Mouse (Mus musculus) thymus, adult 2 months (tissue): Measurements from ENCODE around the gene Elob. TPM values are rescaled to one million over a fixed set of nuclear protein-coding genes. Genes with fewer than 3 reads are reported as not detected.
A peak's percentile ranks its signal among the peaks of the same experiment; 100 is the strongest.

Source experiments
- DNase-seq: peaks from one replicate; pipeline ENCODE4 v3.0.0; 2021
- H3K27ac ChIP-seq: fragments of 200-500 bp; 2 replicates; pipeline ENCODE4 v1.5.1; 2012; ENCODE audit warnings: low read length, control low read depth; ENCODE audit not compliant: control insufficient read depth, insufficient read depth
- H3K27me3 ChIP-seq: fragments of 200-500 bp; 2 replicates; pipeline ENCODE4 v1.6.1; 2012; ENCODE audit warnings: mild to moderate bottlenecking, low read length, moderate library complexity, mixed read lengths; ENCODE audit not compliant: control insufficient read depth, insufficient read depth
- H3K36me3 ChIP-seq: fragments of 200-500 bp; 2 replicates; pipeline ENCODE4 v1.6.1; 2012; ENCODE audit warnings: mild to moderate bottlenecking, low read length, moderate library complexity; ENCODE audit not compliant: control insufficient read depth, insufficient read depth
- H3K4me1 ChIP-seq: fragments of 200-500 bp; replicated peaks from 2 replicates; pipeline ENCODE4 v1.6.1; 2012; ENCODE audit warnings: low read length; ENCODE audit not compliant: control insufficient read depth, insufficient read depth
- H3K4me3 ChIP-seq: fragments of 200-500 bp; 2 replicates; pipeline ENCODE4 v1.5.1; 2012; ENCODE audit warnings: mild to moderate bottlenecking, low read length, control low read depth, moderate library complexity; ENCODE audit not compliant: control insufficient read depth, insufficient read depth
- CTCF ChIP-seq: fragments of 200-500 bp; IDR thresholded peaks from 2 replicates; pipeline ENCODE4 v1.5.1; 2012; ENCODE audit warnings: mild to moderate bottlenecking, control low read depth, low read length, moderate library complexity, borderline replicate concordance; ENCODE audit not compliant: control insufficient read depth, poor library complexity, insufficient read depth; ENCODE audit errors: extremely low read depth
- POLR2A ChIP-seq: fragments of 200-500 bp; IDR thresholded peaks from 2 replicates; pipeline ENCODE4 v1.6.1; 2012; ENCODE audit warnings: mild to moderate bottlenecking, low read length, control low read depth, moderate library complexity; ENCODE audit not compliant: control insufficient read depth, poor library complexity, insufficient read depth; ENCODE audit errors: extremely low read depth
- WGBS: fragments of 180-500 bp; shearing (Covaris S2); methylation state at CpG from one replicate; pipeline ENCODE4 v1.1.7; 2018; 5-methylcytosine and 5-hydroxymethylcytosine counted together
- polyA plus RNA-seq: library from polyadenylated mRNA; depleted of rRNA; stranded (reverse); fragments of >200 nt; gene quantifications from 2 replicates; pipeline ENCODE4 v1.2.3, GENCODE M21; 2012

Elob gene
- polyA plus RNA-seq, 1 experiment, result 815 TPM

DNA sequence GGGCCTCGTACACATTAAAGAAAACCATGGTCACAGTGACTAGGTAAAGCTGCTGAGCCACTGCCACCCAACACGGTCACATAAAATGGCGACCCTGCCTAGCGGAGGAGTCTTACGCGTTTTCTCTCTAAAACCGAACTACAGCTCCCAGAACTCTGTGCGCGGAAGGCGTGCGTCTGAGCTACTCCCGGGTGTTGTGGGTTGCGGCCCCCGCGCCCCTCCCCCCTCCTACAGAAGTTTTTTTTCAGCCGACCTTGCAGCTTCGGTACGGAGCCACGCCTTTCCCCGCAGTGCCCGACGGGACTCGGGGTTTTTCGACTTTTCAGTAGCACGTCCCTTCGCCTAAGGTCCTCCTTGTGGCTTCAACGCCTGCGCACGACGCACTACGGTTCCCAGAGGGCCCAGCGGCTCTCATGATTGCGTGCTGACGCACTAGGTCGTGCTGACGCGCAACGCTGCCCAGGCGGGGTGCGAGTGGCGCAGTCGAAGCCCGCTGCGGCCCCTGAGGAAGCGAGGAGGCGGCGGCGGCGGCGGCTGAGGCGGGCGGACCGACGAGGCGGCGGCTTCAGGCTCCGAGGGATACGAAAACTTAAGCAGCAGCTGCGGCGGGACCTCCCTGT, 26.1 kb downstream of the Elob start:
- 0 out of 2 replicates have a peak, but pooled peaks have one; percentile 12 for TF ChIP-seq CTCF
- peak; percentile 94 for TF ChIP-seq POLR2A
- H3K4me1 ChIP-seq, result peaks cover 12% of the 10 kb centered on the region
- under 1% methylated on average over 60 of the region's 60 CpGs for WGBS
- peak overlapping the region; percentile 64 for H3K27ac ChIP-seq
- no peaks in the 10 kb centered on the region for H3K27me3 ChIP-seq
- DNase-seq, result peak; percentile 96
- H3K36me3 ChIP-seq, result peaks cover 4% of the 10 kb centered on the region
- peak overlapping the region; percentile 82 for H3K4me3 ChIP-seq

DNA sequence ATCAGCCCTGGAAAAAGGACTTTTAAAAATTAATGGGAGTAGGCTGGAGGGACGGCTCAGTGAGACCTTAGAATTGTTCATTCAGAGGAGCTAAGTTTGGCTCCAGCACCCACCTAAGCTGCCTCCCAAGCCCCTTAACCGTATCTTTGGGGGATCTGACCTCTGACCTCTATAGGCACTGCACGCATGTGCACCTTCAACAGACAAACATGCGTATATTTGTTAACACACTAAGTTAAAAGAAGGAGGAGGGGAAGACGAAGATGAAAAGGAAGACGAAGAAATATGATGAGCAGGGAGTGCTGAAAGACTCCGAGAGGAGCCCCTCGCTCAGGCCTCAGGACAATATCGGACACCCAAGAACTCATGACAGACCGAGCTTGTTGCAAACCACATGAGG, 27.3 kb downstream of the Elob start:
- H3K36me3 ChIP-seq, result no peaks in the 10 kb centered on the region
- H3K27me3 ChIP-seq, result no peaks in the 10 kb centered on the region
- no peak overlapping the region for H3K27ac ChIP-seq
- no peak for DNase-seq
- H3K4me3 ChIP-seq, result no peak overlapping the region
- 96% methylated on average over 10 of the region's 10 CpGs for WGBS
- TF ChIP-seq POLR2A (no peak), CTCF (no peak)
- peaks cover 7% of the 10 kb centered on the region for H3K4me1 ChIP-seq

DNA sequence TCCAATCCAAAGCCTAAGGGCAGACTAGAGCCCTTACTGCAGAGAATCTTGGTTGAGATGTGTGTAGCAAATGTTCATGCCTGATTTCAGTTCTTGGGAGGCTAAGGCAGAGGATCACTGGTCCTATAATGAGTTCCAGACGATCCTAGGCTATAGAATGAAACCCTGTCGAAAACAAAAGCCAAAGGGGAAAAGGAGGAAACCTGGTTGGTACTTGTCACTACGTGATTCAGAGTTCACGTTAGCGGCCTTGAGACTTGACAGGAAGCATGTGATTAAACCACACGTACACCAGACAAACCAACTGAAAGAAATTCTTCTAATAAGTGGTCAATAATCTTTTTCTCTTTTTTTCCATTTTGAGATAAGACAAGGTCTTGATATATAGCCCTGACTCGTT, 31.6 kb downstream of the Elob start:
- no peak for DNase-seq
- H3K27me3 ChIP-seq, result no peaks in the 10 kb centered on the region
- TF ChIP-seq POLR2A, result no peak
- TF ChIP-seq CTCF, result no peak
- H3K4me3 ChIP-seq, result no peak overlapping the region
- WGBS, result 11% methylated on average over 7 of the region's 7 CpGs
- peaks cover 2% of the 10 kb centered on the region for H3K4me1 ChIP-seq
- H3K27ac ChIP-seq, result no peak overlapping the region
- H3K36me3 ChIP-seq, result no peaks in the 10 kb centered on the region

DNA sequence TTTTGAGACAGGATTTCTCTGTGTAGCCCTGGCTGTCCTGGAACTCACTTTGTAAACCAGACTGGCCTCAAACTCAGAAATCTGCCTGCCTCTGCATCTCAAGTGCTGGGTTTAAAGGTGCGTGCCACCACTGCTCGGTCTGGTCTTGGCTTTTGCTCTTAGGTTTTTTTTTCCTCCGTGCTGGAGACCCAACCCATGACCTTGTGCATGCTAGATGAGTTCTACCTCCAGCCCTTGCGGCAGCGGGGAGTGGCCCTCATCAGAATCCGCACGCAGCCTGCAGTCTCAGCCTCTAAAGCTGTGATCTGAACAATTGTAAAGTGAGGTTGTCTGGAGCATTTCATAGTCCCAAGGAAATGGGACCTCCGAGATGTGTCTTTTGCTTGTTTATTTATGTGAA, 33.6 kb downstream of the Elob start:
- WGBS, result 98% methylated on average over 8 of the region's 8 CpGs
- no peak overlapping the region for H3K4me3 ChIP-seq
- TF ChIP-seq CTCF (no peak), POLR2A (no peak)
- H3K27me3 ChIP-seq, result no peaks in the 10 kb centered on the region
- peaks cover 11% of the 10 kb centered on the region for H3K4me1 ChIP-seq
- DNase-seq, result no peak
- H3K36me3 ChIP-seq, result no peaks in the 10 kb centered on the region
- no peak overlapping the region for H3K27ac ChIP-seq

DNA sequence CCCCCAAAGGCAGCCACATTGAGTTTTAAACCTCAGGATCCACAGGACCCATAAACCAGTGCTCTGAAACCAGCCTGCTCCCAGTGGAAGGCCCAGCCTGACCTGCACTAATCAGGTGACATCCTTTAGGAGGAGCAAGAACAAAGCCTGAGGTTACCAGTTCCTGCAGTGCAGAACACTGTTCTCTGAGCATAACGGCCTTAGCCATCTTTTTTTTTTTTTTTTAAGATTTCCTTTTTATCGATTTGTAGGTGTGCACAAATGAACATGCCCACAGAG, 37.9 kb downstream of the Elob start:
- peak; percentile 29 for DNase-seq
- Histone ChIP-seq H3K4me1 (peaks cover 13% of the 10 kb centered on the region), H3K27me3 (no peaks in the 10 kb centered on the region), H3K36me3 (no peaks in the 10 kb centered on the region), H3K27ac (no peak overlapping the region), H3K4me3 (peak overlapping the region; percentile 83)
- WGBS, result 2% methylated on average over 2 of the region's 2 CpGs
- TF ChIP-seq CTCF (no peak), POLR2A (no peak)

DNA sequence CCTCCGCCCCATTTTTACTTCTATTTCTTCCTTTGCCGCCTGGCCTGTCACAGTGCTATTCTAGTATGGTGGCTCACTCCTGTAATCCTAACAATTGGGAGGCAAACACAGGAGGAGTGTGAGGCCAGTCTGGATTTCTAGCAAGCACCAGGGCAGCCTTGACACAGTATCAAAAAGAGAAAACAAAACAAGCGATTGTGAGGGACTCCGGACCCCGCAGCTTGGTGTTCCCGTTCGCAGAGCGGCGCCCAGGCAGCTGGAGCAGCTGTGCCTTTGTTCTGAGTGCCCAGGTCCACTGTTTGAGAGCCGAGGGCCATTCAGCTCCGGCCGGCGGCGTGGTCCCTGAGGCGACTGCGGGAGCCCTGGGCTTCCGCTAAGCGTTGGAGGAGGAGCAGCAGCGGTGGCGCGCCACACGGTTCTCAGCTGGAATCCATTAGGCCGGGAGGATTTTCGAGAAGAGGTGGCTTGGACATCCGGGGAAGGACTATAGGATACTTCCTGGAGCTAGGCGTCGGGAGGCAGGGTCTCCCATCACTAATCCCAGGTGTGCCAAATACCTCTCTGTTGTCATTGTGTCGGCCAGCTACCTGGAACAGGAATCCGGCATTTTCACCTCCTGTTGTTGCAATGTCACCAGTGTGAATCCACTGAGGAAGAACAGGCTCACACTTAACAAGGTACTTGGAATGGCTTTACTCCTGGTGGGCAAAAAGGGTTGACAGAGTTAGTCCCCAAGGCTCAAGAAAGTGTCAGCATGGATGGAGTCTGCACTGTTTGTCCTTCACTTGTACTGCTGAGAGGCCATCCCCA, 38.5 kb downstream of the Elob start, which contains the start of gene Srrm2:
Gene Srrm2 (plus strand): TSS at position 264 of the 810 bp plus-strand sequence.
- no peaks in the 10 kb centered on the region for H3K27me3 ChIP-seq
- peak; percentile 50 for DNase-seq

DNA sequence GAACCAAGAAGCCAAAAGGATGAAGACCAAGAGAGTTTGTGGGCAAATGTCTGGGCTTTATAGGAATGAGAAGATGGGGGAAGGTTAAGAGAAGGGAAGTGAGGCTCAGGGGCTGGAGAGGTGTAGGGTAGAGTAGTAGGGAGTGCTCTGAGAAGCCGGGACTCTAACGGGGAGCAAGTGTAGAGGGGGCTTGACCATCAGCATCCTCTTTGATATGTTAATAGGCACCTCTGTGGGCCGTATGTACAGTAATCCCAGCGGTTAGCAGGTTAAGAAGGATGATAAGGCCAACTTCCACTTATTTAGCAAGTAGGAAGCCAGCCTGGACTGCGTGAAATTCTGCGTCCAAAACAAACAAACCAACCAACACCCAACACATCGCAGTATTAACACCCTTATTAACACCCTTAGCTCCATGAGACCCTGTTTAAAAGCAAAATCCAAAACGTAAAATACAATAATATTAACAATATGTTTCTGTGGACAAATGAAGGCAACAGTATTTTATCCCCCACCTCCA, 39.1 kb downstream of the Elob start:
- peaks cover 21% of the 10 kb centered on the region for H3K4me1 ChIP-seq
- no peak for TF ChIP-seq POLR2A
- TF ChIP-seq CTCF, result no peak
- no peak for DNase-seq
- 42% methylated on average over 8 of the region's 8 CpGs for WGBS
- H3K27ac ChIP-seq, result no peak overlapping the region
- H3K27me3 ChIP-seq, result no peaks in the 10 kb centered on the region
- H3K4me3 ChIP-seq, result no peak overlapping the region
- no peaks in the 10 kb centered on the region for H3K36me3 ChIP-seq

More for the DNA sequence above, 38.5 kb downstream of the Elob start, which contains the start of gene Srrm2:
- Histone ChIP-seq H3K27ac (no peak within 1 kb of the TSS), H3K4me3 (peak within 1 kb of the TSS; percentile 83), H3K36me3 (no peaks in the 10 kb centered on the region), H3K4me1 (peaks cover 18% of the 10 kb centered on the region)
- WGBS, result 3% methylated on average over 29 of the region's 29 CpGs
- TF ChIP-seq CTCF (no peak), POLR2A (peak; percentile 76)
